Mouse (Mus musculus): ENCODE measurements around the gene Rbmxl1.

The Rbmxl1 gene

GRCm38 (mm10) chr8:78493031-78493430 is 15.7 kb downstream of the Rbmxl1 start:
- in situ Hi-C loops (cut with MseI, MboI): no loop called here

GRCm38 (mm10) chr8:78489733-78490132 is 19.0 kb downstream of the Rbmxl1 start:
- in situ Hi-C loops (cut with MseI, MboI): no loop called here

DNA sequence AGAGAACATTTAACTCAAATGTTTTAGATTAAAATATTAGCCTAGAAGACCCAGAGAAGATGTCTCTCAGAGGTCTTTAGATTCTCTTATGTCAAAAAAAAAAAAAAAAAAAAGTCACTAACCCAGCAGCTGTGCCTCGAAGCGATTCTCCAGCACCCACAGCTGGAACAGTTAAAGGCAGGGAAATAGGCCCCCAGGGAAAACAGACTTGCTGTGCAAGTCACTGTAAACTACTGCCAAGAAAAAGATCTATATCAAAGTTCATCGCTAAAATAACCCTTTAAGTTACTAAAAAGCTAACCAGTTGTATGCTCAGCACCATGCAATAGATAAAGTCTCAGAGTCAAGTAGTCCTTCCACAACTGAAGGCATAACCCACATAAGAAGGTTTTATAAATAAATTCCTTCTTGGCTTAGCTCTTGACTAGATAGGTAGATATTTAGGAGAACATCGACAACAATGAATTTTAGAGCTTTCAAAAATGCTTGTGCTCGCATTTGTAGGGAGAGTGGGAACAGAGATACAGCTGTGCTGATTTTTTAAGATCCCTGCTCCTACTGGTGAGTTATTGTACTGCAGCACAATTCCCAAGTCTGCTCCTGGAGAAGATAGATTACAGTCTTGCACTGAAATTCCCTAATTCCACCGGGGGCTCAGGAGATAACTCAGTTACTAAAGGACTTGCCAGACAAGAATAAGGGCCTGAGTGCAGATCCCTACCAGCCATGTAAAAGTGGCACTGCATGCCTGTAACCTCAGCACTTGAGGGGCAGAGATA is 31.5 kb downstream of the Rbmxl1 start:
- in situ Hi-C loops (cut with MseI, MboI): no loop called here

DNA sequence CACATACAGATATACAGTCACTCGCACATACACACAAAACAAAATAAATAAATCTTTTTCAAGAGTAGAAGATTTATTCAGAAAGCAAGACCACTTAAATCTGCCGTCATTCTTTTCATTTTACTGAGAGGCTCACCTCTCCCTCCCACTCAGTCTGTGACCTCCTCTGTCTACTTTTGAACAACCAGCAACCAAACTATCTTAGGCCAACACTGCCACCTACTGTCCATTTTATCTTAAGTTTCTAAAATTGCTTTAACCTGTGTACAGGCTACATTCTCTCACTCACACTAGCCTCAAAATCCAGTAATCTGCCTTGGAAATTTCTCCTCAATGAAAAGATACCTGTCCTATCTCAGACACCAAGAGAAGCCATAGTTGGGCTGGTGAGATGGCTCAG is 40.8 kb downstream of the Rbmxl1 start:
- in situ Hi-C loops (cut with MseI, MboI): loop anchor here (10.0 to 25.0 kb wide), 4 partner anchors 223 to 406 kb away; no protein-coding TSS in a partner anchor

GRCm38 (mm10) chr8:78463941-78464340 is 44.8 kb downstream of the Rbmxl1 start:
- in situ Hi-C loops (cut with MseI, MboI): loop anchor here (10.0 to 25.0 kb wide), 4 partner anchors 219 to 402 kb away; no protein-coding TSS in a partner anchor

DNA sequence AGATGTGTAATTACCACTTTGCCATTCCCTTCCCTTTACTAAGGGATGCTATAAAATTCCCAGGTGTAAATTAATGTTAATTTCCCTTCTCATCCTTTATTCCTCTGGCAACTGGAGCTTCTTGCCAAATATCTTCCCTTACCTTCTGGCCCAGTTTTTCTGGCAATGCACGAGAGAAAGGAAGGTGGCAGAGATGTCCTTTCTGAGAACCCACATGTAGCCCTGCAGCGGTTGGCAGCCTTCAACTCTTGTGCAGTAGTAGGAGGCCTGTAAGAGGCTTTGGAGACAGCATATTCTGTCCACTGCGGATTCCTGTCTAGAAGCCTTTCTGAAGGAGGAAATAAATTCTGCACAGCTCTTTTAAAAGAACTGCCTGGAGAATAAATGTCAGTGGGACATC is 52.3 kb downstream of the Rbmxl1 start:
- in situ Hi-C loops (cut with MseI, MboI): loop anchor here in 1 of 2 experiments (25.0 kb wide), 1 partner anchor 394 kb away; no protein-coding TSS in a partner anchor

Measured in mouse trophoblast stem cell (cell line).